Mouse (Mus musculus) c-Kit-positive CD71-positive TER-119-positive erythroid progenitor cells, embryonic 14.5 days (primary cell): ENCODE data around the gene Serpina3b.
"Not testable (repeated sequence)": the region's sequence is repeated elsewhere in the genome, so short reads cannot be mapped to it uniquely, and the experiment has no call there.

Source experiments
- DNase-seq: peaks from one replicate; pipeline ENCODE4 v3.0.0-alpha.2; 2013; ENCODE audit warnings: low spot score

Serpina3b gene

GRCm38 (mm10) chr12:104127696-104128095 is at the start of gene Serpina3b:
Serpina3b (plus strand) TSS chr12:104127996.
- DNase-seq: no peak

- DNase-seq: no peak
Measured at GRCm38 (mm10) chr12:104090119-104090518, 37.7 kb upstream of the Serpina3b start.

GRCm38 (mm10) chr12:104091303-104091702 is 36.5 kb upstream of the Serpina3b start:
- no peak for DNase-seq

- no peak for DNase-seq
Measured at GRCm38 (mm10) chr12:104100768-104101167, 27.0 kb upstream of the Serpina3b start, which contains the start of gene Serpina5. Serpina5 (plus strand) TSS chr12:104101113.

GRCm38 (mm10) chr12:104105847-104106246 is 21.9 kb upstream of the Serpina3b start:
- DNase-seq: no peak

- DNase-seq: no peak
Measured at GRCm38 (mm10) chr12:104106919-104107318, 20.9 kb upstream of the Serpina3b start.

GRCm38 (mm10) chr12:104108507-104108906 is 19.3 kb upstream of the Serpina3b start:
- no peak for DNase-seq

DNA sequence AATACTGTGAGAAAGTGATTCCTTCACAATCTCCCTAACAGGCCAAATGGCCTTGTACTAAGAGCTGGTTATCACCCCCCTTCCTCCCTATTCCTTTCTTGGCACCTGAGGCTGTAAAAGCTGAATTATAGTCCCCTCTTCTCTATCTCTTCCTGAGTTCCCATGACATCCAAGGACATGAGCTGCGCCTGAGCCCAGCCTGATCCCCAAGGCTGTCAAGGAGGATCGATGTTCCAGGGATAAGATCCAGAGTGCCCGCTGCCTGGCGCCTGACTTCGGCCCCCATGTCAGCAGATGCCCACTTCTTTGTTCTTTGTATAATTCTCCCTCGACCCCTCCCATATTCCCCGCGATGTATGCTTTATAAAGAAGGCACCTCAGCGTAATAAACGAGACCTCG is 15.5 kb upstream of the Serpina3b start, which contains the start of gene Serpina3a:
Serpina3a (plus strand) TSS at position 392 of the 400 bp plus-strand sequence.
- DNase-seq: not testable (repeated sequence)

- no peak for DNase-seq
Measured at GRCm38 (mm10) chr12:104114921-104115579, 12.7 kb upstream of the Serpina3b start.

DNA sequence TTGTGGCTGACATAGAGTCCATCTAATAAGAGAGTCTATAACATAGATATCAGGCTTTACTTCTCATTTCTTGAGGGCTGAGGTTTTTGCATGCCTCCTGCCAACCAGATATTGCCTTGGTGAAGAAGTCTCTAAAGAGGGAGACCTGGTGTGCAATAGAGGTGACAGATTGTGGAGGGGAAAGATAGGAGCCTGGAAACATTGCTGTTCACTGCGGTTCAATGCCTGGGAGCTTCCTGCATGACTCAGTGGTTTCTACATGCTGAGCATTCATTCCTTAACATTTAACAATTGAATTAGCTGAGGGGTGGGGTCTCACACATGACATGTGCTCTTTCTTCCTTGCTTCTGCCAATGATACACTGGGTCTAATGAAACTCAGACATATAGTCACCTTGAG is 4.7 kb upstream of the Serpina3b start:
- no peak for DNase-seq

- no peak for DNase-seq
Measured at GRCm38 (mm10) chr12:104123996-104124395, 3.8 kb upstream of the Serpina3b start.

DNA sequence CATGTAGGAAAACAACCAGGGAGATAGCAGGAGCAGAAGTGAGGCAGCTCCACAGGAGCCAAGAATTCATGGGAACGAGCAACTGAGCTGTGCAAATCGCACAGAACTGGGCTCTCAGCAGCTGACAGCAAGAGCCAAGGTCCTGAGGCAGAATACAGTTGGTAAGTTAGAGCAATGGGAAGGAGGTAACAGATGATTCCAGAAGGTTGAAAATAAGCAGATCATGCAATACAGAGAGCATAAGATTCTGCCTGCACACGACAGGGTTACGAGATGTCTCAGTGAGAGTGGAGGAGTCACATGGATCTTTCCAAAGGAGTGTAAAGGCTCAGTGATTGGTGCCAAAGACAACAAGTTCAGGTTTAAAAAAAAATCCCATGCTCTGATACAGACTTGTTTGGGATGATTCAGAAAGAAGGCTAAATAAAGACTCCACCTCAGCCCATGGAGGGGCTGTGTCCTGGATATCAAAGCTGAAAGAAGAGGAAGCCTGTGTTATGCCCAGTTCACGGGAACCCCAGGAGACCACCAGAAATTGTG is 2.7 kb upstream of the Serpina3b start:
- no peak for DNase-seq

DNA sequence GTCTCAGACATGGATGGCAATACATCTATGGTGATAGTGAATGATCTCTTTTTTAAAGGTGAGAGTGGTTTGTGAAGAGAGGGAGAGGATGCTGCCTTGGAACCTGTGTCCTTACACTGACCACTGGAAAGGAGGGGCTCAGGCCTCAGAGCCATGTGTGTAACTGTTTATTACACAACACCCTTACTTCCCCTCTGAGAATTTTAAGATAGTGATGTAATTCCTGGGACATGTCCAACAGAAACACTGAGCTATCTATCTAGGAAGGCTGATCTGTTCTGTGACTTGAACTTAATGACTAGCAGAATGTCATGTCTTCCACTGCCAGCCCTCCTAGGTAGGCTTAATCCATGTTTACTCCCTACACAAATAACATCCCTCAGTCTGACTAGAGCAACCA is 3.2 kb downstream of the Serpina3b start:
- DNase-seq: no peak

DNA sequence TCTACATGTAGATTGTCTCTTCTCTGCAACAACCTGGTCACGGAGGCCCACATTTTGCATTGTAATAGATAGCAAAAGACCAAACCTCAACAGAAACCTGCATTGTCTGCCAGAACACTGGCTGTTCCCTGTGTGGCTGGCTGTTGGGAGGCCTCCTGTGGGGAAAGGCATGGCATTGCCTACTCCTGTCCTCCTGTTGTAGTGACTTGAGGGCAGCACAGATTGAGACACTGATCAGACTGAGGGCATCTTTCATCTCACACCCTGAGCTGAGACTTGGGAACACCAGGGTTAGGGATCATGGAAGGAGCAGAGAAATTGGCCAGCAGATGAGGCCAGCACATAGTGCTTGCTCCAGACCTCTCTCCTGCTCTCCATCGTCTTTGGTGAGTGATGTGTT is 10.4 kb downstream of the Serpina3b start:
- DNase-seq: no peak

DNA sequence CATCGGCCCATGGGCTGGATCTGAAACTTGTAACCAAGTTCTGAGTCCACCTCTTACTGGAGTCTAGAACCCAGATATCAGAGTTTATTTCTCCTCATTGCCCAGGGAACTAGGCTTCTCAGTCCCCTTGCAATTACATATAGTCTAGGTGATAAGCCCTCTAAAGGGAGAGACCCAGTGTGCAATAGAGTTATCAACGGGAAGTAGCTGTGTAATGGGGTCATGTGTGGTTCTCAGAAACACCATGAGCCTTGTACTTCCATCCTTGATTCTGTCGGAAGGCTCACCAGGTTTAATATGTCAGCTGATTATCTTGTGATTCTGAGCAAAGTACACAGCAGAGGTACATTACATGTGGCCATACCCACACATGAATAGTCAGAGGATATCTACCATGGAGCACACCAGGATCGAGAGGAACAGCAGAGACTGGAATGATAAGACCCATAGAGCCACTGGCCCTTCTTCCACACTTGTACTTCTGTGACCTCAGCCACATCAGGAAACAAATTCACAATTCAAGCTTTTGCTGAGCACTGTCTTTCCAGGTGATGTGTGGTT is 12.8 kb downstream of the Serpina3b start:
- DNase-seq: no peak

GRCm38 (mm10) chr12:104141506-104141905 is 13.7 kb downstream of the Serpina3b start:
- DNase-seq: no peak

DNA sequence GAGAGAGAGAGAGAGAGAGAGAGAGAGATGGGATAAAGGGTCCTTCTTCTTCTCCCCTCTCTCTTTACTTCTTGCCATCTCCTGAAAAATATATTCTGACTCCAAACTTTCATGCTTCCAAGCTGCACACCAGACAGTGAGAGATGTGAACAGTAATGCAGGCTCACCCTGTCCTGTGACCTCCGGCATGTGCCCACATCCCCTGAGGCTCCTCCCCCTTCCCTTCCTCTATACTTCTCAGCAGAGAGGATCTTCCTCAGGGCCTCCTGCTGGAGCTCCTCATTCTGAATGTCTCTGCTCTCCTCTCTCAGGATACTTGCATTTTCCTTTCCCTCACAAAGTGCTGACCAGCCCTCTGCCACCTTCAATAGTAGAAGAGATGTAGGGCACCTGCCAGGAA is 14.6 kb downstream of the Serpina3b start:
- DNase-seq: no peak

DNA sequence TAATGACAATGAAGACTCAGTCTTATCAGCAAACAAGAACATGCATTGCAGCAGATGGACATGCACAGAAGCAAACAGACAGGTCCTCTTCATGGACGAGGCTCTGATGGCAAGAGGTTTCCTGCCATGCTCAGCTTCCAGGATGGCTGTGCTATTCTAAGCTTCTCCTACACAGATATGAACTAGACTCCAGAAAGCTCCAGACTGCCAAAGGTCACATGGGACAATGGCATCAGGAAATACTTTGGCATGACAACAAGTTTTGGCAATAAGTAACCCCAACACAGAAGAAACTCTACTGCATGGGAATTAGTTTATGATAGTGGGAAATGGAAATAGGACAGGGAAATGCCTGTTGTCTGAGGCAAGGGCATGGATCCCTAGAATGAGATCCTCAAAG is 15.5 kb downstream of the Serpina3b start:
- DNase-seq: no peak

DNA sequence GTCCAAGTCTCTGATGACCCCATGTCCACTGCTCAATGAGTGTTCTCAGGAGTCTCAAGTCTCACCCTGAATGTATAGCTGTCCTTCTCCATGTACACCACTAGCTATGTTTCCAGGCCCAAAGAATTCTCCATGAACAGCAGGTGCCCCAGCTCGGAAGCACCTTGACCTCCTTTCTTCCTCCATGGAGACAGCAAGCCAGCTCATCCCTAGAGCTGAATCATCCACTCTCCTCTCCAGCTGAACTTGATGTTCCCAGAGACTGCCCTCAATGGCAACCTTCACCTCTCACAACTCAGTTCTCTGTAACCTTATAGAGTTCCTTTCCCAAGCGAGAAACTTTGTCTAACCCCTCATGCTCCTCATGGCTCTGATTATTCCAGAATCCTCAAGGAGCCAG is 17.8 kb downstream of the Serpina3b start:
- DNase-seq: no peak

DNA sequence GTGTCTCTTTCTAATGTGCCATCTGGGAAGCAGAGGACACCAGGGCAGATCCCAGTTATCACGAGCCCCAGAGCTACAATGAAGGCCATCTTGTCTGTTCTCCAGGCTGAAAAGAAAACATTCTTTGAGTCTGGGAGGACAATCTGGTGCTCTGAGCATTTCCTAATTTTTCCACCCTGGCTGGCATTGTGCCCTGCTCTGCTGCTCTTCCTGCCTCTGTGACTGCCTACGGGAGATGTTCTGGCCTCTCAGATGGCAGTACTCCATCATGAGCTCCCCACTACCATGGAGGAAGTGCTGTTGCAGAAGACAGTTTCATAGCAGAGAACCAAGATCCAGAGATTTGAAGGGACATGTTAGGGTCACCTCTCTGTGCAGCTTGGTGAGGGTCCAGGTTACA is 24.2 kb downstream of the Serpina3b start:
- no peak for DNase-seq

DNA sequence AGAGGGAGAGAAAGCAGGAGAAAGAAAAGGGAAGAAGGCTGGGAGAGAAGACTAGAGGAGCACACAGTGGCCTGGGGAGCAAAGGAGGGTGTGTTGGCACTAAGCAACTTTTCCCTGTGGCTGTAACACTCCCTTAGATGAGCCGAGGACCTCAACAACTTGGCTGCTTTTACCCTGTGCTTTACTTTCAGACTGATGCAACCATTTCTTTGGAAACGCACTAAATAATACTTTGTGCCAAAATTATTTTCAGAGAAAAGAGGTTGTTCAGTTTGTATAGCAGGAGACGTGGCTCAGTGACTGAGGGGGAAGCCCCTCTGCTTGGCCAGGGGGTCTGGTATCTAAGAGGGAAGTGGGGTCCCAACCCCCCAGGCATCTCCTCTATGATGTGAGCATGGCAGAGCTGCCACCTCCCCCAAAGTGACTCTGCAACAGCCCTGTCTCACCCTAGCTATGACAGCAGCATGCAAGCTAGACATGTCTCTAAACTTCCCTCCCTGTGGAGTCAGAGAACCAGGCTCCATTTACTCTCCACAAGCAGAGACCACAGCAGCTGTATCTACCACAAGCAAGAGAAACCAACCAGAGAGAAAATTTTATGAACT is 25.3 kb downstream of the Serpina3b start:
- DNase-seq: no peak

DNA sequence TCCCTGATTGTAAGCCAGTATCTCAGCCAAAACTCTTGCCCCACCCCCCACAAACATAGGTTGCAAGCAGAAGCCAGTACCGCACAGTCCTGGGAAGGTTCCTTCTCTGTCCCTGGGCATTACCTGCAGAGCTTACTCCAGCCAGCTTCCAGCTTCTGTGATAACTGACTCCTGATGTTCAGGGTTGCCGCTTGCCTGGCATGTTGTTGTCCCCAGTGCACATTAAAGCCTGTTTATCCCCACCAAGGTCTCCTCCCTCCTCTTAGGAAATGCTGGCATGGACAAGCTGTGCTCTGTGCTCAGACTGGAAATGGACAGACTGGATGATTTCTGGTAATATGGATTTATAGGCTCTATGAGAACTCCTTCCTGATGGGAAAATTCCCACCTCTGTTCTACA is 25.9 kb downstream of the Serpina3b start, which contains the start of gene Serpina3c:
Serpina3c (minus strand) TSS at position 215 of the 400 bp plus-strand sequence.
- no peak for DNase-seq

GRCm38 (mm10) chr12:104174747-104175146 is 47.0 kb downstream of the Serpina3b start:
- DNase-seq: no peak
